ENCODE assay signal across 7 mouse cellular contexts in the genomic region with DNA sequence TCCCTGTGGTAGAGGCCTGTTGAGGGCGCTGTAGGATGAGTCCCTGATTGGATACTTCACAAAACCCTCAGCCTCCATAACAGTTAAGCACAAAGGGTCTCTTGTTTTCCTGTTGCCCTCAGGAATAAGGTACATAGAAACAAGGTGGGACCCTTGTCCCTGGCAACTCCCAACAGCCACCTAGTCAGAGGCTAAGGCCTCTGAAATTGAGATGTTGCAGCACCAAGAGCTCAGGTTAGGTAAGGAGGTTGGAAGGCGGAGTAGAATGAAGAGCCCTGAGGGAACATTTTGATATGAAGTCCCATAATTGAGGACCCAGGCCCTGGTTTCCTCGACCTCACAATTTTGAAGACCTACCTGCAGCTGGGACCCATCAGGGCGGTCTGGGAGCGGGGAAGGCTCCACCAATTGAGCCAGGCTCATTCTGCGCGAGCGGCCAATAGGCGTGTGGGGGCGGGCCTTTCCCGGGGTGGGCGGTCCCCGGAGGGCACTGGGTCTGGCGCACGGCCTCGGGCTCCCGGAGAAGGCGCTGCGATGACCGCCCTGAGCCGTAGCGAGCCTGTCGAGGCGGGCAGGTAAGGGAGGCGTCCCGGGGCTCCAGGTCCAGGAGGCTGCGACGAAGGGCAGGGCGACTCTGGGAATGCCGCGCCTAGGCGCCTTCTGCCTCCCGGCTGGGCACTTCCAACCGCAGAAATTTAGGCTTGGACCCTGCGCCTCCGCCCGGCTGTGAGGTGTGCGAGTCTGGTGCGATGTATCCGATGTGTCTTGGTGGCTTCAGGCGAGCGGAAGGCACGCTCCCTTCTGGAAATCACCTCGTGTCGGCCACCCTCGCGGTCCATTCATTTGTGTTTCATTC. TPM values are rescaled to one million over a fixed set of nuclear protein-coding genes. Genes with fewer than 3 reads are reported as not detected.
DNase-seq lines count a peak whose midpoint lies in the region; ATAC-seq lines count a peak whose summit lies in the region.

A gene (plus strand): TSS at position 467 of the 856 bp plus-strand sequence.

- H3K9me3 ChIP-seq in intestine, embryonic 15.5 days = no peaks in the 10 kb centered on the region
- H3K9me3 ChIP-seq in limb, embryonic 13.5 days = no peaks in the 10 kb centered on the region
- H3K9me3 ChIP-seq in midbrain, embryonic 13.5 days = no peaks in the 10 kb centered on the region

- H3K9ac ChIP-seq in intestine, embryonic 15.5 days = peak within 1 kb of the TSS; percentile 50
- H3K9ac ChIP-seq in limb, embryonic 13.5 days = peak within 1 kb of the TSS; percentile 60
- peak within 1 kb of the TSS; percentile 72 for H3K9ac ChIP-seq in midbrain, embryonic 13.5 days (replicated peaks)

- ATAC-seq in intestine, embryonic 15.5 days = peak; percentile 95
- peak; percentile 92 for ATAC-seq in limb, embryonic 13.5 days (ENCODE audit: low FRiP score, low read depth)
- ATAC-seq in midbrain, embryonic 13.5 days = peak; percentile 97

- H3K27me3 ChIP-seq in intestine, embryonic 15.5 days (replicated peaks) = 0 out of 2 replicates have a peak, but pooled peaks cover 6% of the 10 kb centered on the region
- peaks cover 17% of the 10 kb centered on the region for H3K27me3 ChIP-seq in limb, embryonic 13.5 days
- peaks cover 24% of the 10 kb centered on the region for H3K27me3 ChIP-seq in midbrain, embryonic 13.5 days

- H3K27ac ChIP-seq in intestine, embryonic 15.5 days = no peak within 1 kb of the TSS
- no peak within 1 kb of the TSS for H3K27ac ChIP-seq in limb, embryonic 13.5 days
- no peak within 1 kb of the TSS for H3K27ac ChIP-seq in midbrain, embryonic 13.5 days

- peaks cover 29% of the 10 kb centered on the region for H3K36me3 ChIP-seq in intestine, embryonic 15.5 days
- peaks cover 47% of the 10 kb centered on the region for H3K36me3 ChIP-seq in limb, embryonic 13.5 days
- H3K36me3 ChIP-seq in midbrain, embryonic 13.5 days = peaks cover 47% of the 10 kb centered on the region

- DNase-seq in adrenal gland, postnatal 25 days = peak; percentile 91
- DNase-seq in embryo, embryonic 10 days (ENCODE audit: low spot score) = peak; percentile 87
- DNase-seq in gastrocnemius, postnatal 4 days (ENCODE audit: low spot score in 2 of 2) = peak; percentile 62 to 80
- peak; percentile 19 for DNase-seq in spleen, postnatal 14 days (ENCODE audit: low spot score in 2 of 2)

- H3K4me3 ChIP-seq in intestine, embryonic 15.5 days (replicated peaks) = peak within 1 kb of the TSS; percentile 49
- peak within 1 kb of the TSS; percentile 51 for H3K4me3 ChIP-seq in limb, embryonic 13.5 days
- H3K4me3 ChIP-seq in midbrain, embryonic 13.5 days (replicated peaks) = peak within 1 kb of the TSS; percentile 54

- H3K4me1 ChIP-seq in intestine, embryonic 15.5 days (replicated peaks) = peaks cover 14% of the 10 kb centered on the region; the same call in 1 of the 2 replicates
- H3K4me1 ChIP-seq in limb, embryonic 13.5 days = peaks cover 5% of the 10 kb centered on the region
- peaks cover 14% of the 10 kb centered on the region for H3K4me1 ChIP-seq in midbrain, embryonic 13.5 days (replicated peaks)

- H3K4me2 ChIP-seq in intestine, embryonic 15.5 days (replicated peaks) = peak within 1 kb of the TSS; percentile 97
- peak within 1 kb of the TSS; percentile 92 for H3K4me2 ChIP-seq in limb, embryonic 13.5 days (replicated peaks)
- H3K4me2 ChIP-seq in midbrain, embryonic 13.5 days (replicated peaks) = peak within 1 kb of the TSS; percentile 90

- 1% methylated on average over 47 of the region's 47 CpGs for WGBS in intestine, embryonic 15.5 days
- 1% methylated on average over 46 of the region's 47 CpGs for WGBS in limb, embryonic 13.5 days
- WGBS in midbrain, embryonic 13.5 days = under 1% methylated on average over 47 of the region's 47 CpGs

RNA-seq across cellular contexts. Expression of the gene that starts here (rescaled TPM):
- total RNA-seq in adrenal gland, postnatal 25 days (2021) = 0.12 and 0.24 TPM in 2 replicates
- total RNA-seq in gastrocnemius, postnatal 4 days (2021) = under 1 TPM; 0.54 to 0.60 TPM
- 1.0 and 1.6 TPM in 2 replicates for polyA plus RNA-seq in intestine, embryonic 15.5 days (2015; fragmentation: Nextera tagmentation; extraction: Ambion mirVana)
- 1.0 TPM in 2 replicates for polyA plus RNA-seq in limb, embryonic 13.5 days (2015; fragmentation: Nextera tagmentation; extraction: Ambion mirVana)
- 1.2 and 2.1 TPM in 2 replicates for polyA plus RNA-seq in midbrain, embryonic 13.5 days (2015; fragmentation: Nextera tagmentation; extraction: Ambion mirVana)

Comparison
In these comparisons a context has a peak if more than half of its experiments do, and no peak if none do; other contexts are left out.
1. Peak in DNase-seq in adrenal gland, postnatal 25 days; RNA of the gene not detected or under 1 TPM.
2. Peak in DNase-seq in gastrocnemius, postnatal 4 days; RNA of the gene not detected or under 1 TPM.
3. DNase-seq: peak in every context shown above with its lines; median percentile 91 in adrenal gland, postnatal 25 days; 87 in embryo, embryonic 10 days; 71 in gastrocnemius, postnatal 4 days; 19 in spleen, postnatal 14 days.